Mouse (Mus musculus) fat pad, adult 2 months (tissue): Measurements from ENCODE around the gene Syt2.

Experiments
- DNase-seq: peaks from one replicate; pipeline ENCODE4 v3.0.0-alpha.2; 2011; ENCODE audit warnings: low read depth, low spot score; ENCODE audit errors: extremely low read depth

The Syt2 gene

DNA sequence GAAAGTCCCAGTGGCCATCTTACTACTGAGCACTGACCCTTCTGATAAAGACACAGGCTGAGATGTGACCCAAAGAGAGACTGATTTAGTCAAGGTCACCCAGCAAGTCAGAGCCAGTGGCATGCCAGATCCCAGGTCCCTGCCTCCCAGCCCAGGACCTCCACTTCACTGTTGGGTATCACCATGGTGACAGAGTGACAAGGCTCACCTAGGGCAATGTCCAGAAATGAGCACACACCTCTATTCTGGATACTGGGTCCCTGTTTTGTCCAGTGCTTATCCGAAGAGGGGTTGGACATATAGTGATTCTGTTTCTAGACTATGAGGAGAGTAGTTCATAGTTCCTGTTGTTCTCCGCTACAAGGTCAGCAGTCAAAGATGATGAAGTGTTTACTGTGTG is 56.8 kb downstream of the Syt2 start:
- DNase-seq: no peak

DNA sequence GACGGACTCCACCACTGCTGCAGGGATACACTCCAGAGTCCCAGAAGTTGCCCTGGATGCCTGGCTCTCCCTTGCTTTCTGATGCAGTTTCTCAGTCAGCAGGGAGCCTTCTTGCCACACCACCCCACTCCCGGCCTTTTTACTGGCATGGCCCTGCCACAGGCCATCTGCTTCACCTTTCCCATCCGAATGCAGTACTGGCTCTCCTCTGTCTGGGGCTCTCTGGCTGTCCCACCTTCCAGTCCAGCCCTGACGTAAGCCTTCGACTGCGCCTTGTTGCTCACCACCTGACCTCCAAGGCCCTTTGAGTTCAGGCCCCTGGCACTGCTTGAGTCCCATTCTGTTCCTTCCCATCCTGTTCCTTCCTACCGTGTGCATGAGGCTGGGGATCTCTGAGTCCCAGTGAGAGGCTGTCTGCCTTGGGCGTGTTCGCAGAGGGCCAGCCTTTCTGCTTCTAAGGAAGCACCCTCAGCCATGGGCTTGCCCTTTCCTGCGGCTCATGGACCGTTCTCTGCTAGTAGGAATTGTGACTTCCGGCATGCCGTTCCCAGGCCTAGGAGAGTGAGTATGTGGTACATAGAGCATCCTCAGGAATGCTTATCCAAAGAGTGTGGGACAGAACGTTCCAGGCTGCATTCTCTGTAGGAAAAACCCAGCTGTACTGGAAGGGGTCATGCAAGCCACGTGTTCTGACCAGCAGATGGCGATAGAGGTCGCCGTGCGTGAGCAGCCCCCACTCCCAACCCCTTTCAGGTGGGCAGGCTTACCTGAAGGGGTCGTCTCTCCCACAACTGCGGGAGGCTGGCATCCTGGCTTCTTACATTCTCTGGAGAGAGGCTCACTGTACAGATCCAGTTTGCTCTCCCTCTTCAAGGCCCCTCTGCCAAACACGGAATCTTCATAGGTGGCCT is 58.2 kb downstream of the Syt2 start:
- DNase-seq: no peak

DNA sequence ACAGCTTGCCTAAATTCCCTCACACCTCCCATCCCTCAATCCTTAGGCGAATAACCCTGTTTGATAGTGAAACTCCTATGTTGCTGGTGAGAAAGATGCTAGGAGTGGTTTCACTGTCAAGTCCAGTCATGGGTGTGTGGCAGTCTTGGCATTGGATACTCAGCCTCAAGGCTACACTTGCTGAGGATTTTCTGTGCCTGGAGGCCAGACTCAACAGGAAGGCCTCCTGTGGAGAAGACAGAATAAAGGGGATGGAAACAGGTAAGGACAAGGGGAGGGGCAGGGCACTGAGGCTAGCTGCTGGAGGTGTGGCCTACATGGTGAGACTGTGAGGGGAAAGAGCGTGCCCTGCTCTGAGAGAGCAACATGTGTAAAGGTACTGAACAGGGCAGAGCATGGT is 60.1 kb downstream of the Syt2 start:
- DNase-seq: no peak

DNA sequence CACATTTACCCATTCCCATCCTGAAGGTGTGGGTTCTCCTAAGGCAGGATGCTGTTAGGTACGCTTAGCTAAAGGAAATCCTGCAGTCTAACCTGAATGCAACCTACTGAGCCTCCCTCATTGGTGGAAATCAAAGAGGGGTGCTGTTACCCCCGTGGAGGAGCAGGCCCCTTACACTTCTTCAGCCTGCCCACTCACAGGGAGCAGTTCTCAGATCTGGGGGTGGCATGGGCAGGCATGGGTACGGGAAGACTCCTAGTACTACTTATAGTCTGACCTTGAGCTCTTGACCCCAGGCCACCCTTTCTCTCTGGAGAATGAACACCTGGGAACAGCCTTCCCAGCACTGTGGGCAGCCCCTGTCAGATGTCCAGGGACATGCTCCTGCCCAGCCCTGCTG is 61.0 kb downstream of the Syt2 start:
- DNase-seq: no peak

DNA sequence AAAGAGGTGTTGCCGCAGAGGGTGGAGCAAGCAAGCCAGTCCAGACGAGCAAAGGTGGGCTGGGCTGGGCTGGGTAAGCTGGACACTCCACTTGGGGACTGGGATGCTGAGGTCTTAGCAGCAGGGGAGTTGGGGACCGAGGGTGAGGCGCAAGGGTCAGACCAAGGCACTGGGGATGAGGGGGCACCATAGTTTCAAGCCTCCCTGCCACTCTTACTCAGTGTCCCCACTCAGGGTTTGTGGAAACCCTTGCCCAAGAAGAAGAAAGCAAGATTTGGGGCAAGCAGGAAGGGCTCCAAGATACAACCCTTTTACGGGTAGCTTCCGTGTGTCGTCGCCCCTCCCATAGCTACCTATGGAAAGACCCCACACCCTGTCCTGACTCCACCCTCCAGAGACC is 61.8 kb downstream of the Syt2 start:
- no peak for DNase-seq

DNA sequence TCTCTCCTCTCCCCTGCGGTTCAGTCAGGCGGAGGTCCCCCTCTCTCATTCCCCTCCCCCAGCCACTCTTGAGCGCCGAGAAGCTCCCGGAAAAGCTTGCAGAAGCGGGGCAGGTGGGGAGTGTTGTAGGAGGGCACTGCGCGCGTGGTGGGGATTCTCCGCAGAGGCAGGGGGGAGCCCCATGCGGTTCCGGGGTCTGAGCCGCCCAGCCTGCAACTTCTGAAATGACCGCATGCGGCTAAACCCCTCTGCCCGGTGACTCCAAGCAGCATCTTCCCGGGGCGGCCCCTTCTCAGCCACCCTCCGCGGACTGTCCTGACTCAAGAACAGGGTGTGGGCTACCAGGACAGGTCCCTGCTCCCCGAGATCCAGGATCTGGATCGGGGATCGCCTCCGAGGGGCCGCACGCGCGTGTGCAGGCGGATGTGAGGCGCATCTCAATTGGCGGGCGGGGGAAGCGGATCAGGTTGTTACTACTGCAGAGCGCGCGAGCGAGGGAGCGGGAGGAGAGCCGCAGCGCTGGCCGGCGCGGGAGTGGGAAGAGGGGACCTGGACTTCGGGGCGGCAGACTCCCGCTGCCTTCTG is 62.4 kb downstream of the Syt2 start:
- DNase-seq: no peak

DNA sequence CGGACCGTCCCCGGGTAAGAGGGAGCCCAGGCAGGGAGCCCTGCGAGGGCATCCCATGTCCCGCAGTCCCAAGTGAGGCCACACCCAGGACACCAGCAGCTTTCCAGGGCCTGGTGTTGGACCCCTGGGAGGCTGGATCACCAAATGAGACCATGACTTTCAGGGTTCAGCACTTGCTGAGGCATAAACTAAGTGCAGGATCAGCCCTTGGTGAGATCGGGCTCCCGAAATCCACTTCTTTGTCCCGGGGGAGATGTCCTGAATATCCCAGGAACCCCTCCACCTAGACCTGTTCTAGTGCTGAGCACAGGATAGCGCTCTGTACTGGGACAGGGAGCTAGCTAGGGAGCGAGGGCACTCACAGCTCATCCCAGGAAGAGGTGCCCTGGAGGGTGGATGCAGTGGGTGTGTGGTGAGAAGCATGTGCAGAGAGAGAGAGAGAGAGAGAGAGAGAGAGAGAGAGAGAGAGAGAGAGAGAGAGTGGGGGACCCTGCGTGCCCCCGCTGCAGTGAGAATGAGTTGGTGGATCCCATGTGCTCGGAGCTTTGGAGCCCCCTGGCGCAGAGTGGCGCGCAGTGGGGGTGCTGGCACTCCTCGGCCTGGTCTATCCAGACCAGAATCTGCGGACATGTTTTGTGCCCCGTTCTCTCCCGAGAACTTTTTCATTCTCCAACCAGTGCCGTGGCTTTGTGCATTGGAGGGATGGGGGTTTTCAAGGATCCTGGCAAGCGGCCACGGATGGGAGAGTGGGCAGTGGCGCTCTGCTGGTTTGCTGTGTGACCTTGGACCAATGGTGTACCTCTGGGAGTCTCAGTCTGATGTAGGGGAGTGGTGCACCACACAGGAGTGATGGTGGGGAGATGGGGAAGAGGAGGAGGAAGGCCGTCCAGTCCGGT is 63.2 kb downstream of the Syt2 start:
- DNase-seq: no peak

DNA sequence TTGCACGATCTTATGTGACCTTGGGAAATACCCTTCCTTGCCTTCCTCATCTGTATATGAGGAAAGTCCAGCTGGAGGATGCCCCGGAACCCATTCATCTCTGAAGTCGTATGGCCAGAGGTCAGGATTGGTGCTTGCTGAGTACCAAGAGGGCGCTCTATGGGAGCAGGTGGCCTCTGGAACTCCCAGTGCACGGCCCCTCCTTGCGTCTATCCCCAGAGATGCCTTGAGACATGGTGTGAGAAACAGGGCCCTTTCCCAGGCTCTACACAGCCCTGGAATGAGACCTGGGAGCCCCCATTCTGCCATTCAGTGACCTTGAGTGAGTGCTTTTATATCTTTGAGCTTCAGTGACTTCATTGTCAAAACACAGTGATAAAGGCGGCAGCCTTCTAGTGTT is 64.6 kb downstream of the Syt2 start:
- DNase-seq: no peak

DNA sequence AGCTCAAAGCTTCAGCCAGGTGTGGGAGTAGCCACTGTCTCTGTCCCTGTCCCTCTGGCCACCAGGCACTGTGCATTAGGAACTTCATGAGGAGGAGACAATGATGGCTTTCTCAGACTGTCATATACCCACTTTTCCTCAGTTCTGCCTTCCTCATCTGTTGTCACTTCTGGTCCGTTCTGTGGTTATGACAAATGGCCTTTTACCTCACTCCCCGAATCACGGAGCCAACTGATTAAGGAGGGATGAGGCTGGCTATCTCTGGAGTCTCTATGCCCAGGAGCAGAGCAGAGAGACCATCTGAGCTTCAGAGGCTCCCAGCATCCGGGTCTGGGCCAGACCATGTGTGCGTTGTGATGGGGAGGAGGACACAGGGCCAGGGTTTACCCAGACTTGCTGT is 65.2 kb downstream of the Syt2 start:
- DNase-seq: no peak

DNA sequence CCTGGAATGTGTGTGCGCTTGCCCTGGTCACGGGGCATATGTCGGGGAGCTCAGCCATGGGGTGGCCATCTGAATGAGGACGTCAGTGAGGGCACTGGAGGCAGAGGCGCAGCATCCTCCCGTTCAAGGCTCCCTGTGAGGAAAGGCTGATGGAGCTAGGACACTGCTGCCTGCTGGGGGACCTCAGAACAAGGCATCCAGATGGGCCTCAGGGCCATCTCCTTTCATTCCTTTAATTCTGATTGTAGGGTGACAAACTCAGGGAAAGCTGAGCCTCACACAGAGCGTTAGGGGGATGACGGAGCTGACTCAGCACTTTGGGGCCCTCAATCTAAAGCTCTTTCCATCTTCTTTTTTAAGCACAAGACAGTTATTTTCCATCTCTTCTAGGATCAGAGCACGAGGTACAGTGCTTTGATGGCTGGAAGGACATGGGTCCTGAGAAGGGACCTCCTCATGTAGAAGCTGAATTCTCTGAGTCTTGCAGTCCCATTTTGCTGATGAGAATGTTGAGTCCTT is 66.4 kb downstream of the Syt2 start:
- DNase-seq: no peak

DNA sequence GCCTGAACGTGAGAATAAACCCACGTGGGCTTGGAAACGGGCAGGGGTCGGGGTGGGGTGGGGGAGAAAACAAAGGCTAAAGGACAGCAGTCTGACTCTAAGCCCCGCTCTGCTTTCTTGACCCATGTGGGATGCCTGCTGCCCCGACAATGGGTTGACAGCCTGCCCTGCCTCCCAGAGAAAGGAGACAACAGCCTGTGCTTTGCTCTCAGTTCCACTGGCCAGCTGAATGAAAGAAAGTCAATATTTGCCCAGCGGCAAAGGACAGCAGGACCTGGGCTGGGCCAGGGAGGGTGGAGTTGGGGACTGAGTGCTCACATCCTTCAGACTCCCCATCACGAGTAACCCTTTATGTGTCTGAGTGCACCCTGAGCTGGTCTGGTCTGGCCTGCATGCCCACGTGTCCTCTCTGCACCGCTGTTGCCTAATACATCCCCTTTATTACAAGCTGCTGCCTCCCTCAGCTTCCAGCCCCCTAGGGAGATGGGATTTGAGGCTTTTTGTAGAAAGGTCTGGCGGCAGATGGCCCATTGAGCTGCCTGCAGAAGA is 67.0 kb downstream of the Syt2 start:
- no peak for DNase-seq

DNA sequence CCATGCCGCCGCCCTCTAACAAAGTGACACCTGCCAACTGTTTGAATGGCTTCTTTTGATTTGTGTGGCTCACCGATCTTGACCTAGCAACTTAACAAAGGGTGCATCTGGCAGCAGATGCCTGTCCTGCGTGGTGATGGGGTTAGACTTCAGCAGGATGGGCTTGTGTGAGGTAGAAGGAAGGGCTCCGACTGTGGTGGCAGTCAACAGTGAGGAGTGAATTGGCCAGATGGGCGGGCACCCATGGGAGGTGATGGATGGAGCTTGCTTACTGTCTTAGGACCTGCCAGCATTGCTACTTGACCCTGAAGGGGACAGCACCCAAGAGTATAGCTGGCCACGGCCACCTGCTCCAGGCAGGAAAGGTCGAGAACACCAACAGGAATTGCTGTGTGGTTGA is 67.7 kb downstream of the Syt2 start:
- no peak for DNase-seq

DNA sequence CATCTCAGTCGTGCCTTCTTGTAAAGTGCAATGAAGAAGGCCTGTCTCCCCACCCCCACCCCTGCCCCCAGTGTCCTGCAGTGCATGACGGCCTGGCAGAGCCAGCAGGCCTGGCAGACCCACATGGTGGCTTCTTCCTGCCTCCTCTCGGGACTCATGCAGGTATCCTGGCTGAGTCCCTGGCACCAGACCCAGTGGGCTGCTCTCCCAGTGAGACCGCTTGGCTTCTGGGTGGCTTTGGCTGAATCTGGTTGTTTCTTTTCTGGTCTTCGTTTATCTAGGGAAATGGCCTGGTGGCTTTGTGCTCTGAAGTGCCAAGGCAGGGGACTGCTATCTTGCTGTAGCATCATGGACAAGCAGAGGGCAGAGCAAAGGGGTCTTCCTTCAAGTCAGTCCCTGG is 68.6 kb downstream of the Syt2 start:
- no peak for DNase-seq

DNA sequence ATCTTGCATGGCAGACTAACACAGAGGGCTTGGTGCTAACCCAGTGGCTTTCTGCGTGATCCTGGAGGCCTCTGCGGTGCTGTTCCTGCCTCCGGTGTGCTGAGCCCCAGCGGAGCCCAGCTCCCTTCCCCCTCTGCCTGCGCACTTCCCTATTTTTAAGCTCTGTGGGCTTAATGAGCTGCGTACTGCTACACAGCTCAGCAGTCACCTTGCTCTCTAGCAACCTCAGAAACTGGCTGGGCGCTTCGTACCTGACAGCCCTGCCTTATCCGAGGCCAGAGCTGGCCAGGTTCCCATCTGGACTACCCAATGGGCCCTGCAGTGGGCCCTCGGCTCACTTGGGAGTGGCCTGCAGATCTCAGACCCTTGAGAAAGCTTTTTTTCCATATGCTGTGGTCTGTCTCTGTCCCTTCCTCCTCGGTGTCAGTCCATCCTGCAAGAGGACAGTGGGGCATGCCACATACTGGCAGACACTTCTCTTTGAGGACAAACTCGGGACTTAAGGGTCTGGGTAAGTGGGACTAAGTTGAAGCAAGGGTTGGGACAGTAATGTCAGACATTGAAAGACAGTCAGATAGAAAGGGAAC is 73.3 kb downstream of the Syt2 start:
- DNase-seq: no peak

DNA sequence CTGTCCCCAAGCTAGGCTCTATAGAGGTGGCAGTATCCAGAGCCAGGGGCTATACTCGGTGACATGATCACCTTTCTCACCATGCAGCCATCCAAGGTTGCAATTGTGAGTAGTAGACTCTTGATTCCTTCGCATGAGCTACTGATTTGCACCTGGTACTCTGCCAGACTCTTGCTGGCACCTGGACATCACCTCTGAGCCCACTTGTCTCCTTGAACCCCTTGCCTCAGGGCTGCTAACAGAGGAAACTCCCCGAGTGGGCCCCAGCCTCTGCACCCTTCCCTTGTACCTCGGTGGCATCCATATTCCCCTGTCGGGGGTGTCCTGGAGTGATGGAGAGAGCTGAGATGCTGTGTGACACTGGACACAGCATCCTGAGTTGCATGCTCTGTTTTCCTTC is 75.0 kb downstream of the Syt2 start:
- no peak for DNase-seq

DNA sequence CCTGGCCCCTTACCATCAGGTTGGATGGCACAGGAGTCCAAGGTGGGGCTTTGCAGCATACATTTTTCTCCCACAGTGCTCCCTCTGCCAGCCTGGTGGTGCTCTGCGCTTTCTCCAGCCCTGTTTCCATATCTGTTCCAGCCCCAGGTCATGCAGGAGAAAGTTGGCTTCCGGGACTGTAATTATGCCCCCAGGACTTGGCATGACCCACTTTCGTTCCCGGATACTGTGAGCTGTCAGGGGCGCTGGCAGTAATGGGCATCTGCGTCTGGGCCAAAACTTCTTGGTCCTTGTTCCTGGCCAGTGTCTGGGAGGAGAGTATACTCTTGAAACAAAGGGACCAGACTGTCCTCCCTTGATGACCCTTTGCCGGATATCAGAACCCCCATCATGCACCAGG is 76.4 kb downstream of the Syt2 start:
- DNase-seq: no peak

DNA sequence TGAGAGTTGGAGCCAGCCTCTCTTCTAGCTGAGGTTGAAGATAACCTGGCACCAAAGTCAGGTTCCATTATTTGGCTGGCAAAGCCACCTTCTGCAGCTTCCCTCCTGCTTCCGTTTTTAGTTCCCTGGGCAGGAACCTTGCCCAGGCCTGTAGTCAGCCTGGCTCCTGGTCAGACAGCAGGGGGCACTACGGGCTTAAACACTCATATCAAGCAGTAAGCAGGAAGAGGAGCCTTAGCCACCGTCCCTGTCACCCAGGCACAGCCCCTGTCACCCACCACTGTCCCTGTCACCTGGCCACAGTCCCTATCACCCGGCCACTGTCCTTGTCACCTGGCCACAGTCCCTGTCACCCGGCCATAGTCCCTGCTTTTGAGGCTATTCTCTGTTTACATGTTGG is 78.8 kb downstream of the Syt2 start:
- no peak for DNase-seq

DNA sequence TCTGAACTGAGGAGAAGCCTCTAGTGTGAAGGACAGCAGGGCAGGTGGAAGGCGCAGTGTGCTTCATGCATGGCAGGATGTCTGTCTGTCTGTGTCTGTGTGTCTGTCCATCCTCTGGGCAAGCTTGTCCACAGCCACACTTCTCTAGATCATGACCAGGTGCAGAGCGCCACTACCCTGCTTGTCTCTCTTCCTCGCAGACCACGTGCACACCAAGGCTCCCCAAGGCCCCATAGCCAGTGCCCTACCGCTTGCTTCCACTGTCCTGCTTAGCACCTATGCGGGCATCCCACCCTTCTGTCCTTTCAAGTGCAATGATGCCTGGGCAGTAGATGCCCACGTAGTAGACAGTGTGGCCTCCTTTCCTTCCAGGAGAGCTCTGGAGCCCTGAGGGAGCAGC is 80.0 kb downstream of the Syt2 start:
- DNase-seq: no peak

DNA sequence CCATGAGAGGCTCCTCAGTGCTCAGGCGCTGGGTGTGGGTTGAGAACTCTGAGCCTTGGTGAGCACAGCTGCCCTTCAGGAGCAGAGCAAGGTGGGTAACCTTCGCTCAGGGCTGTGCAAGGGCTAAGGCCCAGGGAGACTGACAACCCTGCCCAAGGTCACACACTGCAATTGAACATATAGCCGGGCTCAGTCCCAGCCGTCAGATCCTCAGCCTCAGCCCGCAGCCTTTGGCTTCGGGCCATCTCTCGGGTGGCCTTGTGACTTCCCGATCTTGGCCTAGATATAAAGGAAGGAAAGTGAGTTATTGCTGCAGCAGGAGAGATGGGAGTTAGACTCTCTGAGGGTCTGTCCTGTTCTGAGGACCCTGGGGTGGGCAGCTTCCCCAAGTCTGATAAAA is 80.8 kb downstream of the Syt2 start:
- DNase-seq: no peak

DNA sequence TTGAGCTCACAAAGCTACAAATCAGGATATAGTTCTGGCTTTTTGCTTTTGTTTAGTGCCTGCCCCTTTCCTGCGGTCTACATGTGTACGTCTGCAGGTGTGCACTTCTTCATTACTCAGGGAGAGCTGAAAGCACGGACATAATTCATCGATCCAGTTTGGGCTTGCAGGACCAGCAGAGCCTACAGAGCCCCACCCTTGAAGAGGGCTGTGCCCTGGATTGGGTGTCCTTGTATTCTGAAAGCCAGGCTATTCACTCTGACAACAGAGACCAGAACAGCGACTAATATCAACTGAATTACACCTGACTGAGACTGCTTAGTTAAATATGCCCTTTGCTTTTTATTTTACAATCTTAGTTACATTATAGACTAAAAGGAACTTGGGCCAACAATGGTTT is 87.2 kb downstream of the Syt2 start:
- DNase-seq: no peak

DNA sequence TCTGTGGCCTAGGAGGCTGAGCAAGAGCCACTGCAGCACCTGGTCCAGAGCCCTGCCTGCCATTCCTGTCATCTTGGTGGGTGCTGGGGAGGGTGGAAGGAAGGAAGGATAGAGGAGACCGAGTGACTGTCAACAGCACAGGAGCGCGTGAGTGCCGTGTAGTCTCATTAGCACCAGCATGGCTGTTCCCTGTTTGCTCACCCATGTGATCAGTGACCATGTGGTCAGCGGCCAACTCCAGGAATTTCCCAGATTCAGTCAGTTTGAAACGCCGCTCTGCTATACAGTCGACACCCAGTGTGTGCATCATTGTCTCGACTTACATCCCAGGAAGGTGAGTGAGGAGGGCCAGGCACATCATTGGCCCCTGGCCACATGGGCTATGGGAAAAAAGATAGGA is 91.0 kb downstream of the Syt2 start:
- no peak for DNase-seq
